Mouse (Mus musculus) left cerebral cortex, adult 18-20 months (tissue): ENCODE data around the gene Plppr1. TPM values are rescaled to one million over a fixed set of nuclear protein-coding genes. Genes with fewer than 3 reads are reported as not detected.
A peak's percentile ranks its signal among the peaks of the same experiment; 100 is the strongest.
"Not testable (repeated sequence)": the region's sequence is repeated elsewhere in the genome, so short reads cannot be mapped to it uniquely, and the experiment has no call there.

Experiments used
- DNase-seq, 2 experiments: peaks; one replicate each; pipeline ENCODE4 v3.0.0; 2021 to 2022; ENCODE audit warnings: low spot score in 2 of 2, mixed read lengths in 1 of 2
- total RNA-seq, 2 experiments: library from RNA; stranded (reverse); gene quantifications; 2 replicates each; pipeline ENCODE4 v1.2.3; 2021

Gene Plppr1
- total RNA-seq, 2 experiments from 2014 or later, result 8.1 to 12.0 TPM

GRCm38 (mm10) chr4:49223501-49223900 is 164.4 kb downstream of the Plppr1 start:
- DNase-seq, result no peak

GRCm38 (mm10) chr4:49225021-49225420 is 165.9 kb downstream of the Plppr1 start:
- DNase-seq, result peak in 1 of 2 experiments; percentile 20

GRCm38 (mm10) chr4:49232206-49233031 is 173.3 kb downstream of the Plppr1 start:
- DNase-seq, result no peak

GRCm38 (mm10) chr4:49233032-49233406 is 173.9 kb downstream of the Plppr1 start:
- DNase-seq, result no peak

GRCm38 (mm10) chr4:49238111-49238510 is 179.0 kb downstream of the Plppr1 start:
- no peak for DNase-seq

- DNase-seq, result no peak
These were observed 180.4 kb downstream of the Plppr1 start for GRCm38 (mm10) chr4:49239451-49239850.

- DNase-seq, result no peak
These were observed 185.7 kb downstream of the Plppr1 start for GRCm38 (mm10) chr4:49244791-49245190.

- DNase-seq, result no peak
These were observed 186.2 kb downstream of the Plppr1 start for GRCm38 (mm10) chr4:49245274-49245673.

- DNase-seq, result peak; percentile 8 to 11
These were observed 192.2 kb downstream of the Plppr1 start for GRCm38 (mm10) chr4:49251262-49251661.

- no peak for DNase-seq
These were observed 193.1 kb downstream of the Plppr1 start for GRCm38 (mm10) chr4:49252169-49252568.

GRCm38 (mm10) chr4:49278515-49278914 is 219.4 kb downstream of the Plppr1 start:
- peak in 1 of 2 experiments; percentile 7 for DNase-seq

GRCm38 (mm10) chr4:49284692-49285291 is 225.7 kb downstream of the Plppr1 start:
- no peak for DNase-seq

GRCm38 (mm10) chr4:49285340-49286196 is 226.5 kb downstream of the Plppr1 start:
- DNase-seq, result no peak

GRCm38 (mm10) chr4:49286197-49286492 is 227.1 kb downstream of the Plppr1 start:
- DNase-seq, result no peak

GRCm38 (mm10) chr4:49296434-49296833 is 237.4 kb downstream of the Plppr1 start:
- DNase-seq, result no peak

- no peak for DNase-seq
These were observed 240.5 kb downstream of the Plppr1 start for GRCm38 (mm10) chr4:49299576-49299975.

GRCm38 (mm10) chr4:49321903-49322635 is 263.0 kb downstream of the Plppr1 start:
- DNase-seq, result no peak

- not testable (repeated sequence) for DNase-seq
These were observed 278.9 kb downstream of the Plppr1 start for GRCm38 (mm10) chr4:49337949-49338348.

- DNase-seq, result not testable (repeated sequence)
These were observed 281.0 kb downstream of the Plppr1 start for GRCm38 (mm10) chr4:49340091-49340490.

- not testable (repeated sequence) for DNase-seq
These were observed 288.9 kb downstream of the Plppr1 start for GRCm38 (mm10) chr4:49348001-49348400.

- DNase-seq, result no peak
These were observed 289.6 kb downstream of the Plppr1 start for GRCm38 (mm10) chr4:49348677-49349076.
